Mouse (Mus musculus): ENCODE results near the gene Zfp787. TPM values are rescaled to one million over a fixed set of nuclear protein-coding genes. Genes with fewer than 3 reads are reported as not detected.

Zfp787 gene
- 24.2 and 31.8 TPM in 2 replicates for polyA plus RNA-seq (2016; fragmentation: Nextera tagmentation; extraction: Ambion mirVana)

DNA sequence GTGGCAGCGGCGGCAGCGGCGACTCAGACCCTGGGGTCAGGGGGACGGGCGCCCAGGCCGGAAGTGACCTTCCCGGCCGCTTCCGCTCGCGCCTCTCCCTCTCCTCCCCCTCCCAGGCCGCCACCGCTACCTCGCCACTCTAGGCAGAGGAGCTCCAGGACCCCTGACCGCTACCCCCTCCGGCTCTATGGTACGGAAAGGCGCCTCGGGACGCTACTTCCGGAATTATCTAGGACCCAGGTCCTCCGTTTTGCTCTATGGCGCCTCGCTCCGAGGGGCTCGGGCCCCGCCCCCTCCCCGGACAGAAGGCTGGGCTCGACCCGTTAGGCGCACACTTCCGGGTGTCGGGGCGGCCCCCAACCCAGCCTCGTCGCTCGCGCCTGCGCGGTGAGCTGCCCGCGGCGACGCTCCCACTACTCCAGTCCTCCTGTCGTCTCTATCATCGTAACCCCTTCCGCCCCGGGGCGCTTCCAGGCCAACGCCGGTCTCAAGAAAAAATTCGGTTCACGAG, at the start of gene Zfp787:
Gene Zfp787, minus strand, starts transcription at position 97 of the 511 bp plus-strand sequence.
- peak within 1 kb of the TSS; percentile 90 for H3K4me3 ChIP-seq
- H3K9me3 ChIP-seq = 0 out of 2 replicates have a peak, but pooled peaks cover 7% of the 10 kb centered on the region
- H3K27me3 ChIP-seq (ENCODE audit: insufficient read depth, poor library complexity, severe bottlenecking) = no peaks in the 10 kb centered on the region
- H3K4me1 ChIP-seq (replicated peaks) = peaks cover 26% of the 10 kb centered on the region
- H3K36me3 ChIP-seq = peaks cover 3% of the 10 kb centered on the region; the same call in 1 of the 2 replicates
- peak; percentile 97 for DNase-seq (ENCODE audit: low spot score)
- H3K27ac ChIP-seq = peak within 1 kb of the TSS; percentile 95
- whole genome bisulfite sequencing = under 1% methylated on average over 54 of the region's 54 CpGs

DNA sequence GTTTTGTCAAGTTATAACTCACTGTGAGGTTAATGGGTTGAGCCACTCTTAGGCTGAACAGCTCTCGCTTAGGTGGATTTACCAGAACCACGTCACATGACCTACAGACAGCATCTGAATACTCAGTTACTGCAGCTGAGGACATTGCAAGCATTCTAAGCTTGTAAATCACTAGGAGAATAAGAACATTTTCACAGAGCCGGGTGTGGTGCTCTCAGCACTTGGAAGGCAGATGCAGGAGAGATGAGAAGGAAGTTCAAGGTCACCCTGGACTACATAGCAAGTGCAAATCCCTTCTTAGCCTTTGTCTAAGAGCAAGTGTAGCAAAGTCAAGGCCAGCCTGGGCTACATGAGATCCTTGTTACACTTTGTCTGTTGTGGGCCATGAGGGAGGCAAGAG, 48.4 kb upstream of the Zfp787 start:
- no peak overlapping the region for H3K4me3 ChIP-seq
- H3K27ac ChIP-seq = no peak overlapping the region
- peaks cover 24% of the 10 kb centered on the region for H3K9me3 ChIP-seq
- 80% methylated on average over 3 of the region's 3 CpGs for WGBS
- no peaks in the 10 kb centered on the region for H3K4me1 ChIP-seq (replicated peaks)
- H3K36me3 ChIP-seq = no peaks in the 10 kb centered on the region
- H3K27me3 ChIP-seq (ENCODE audit: insufficient read depth, poor library complexity, severe bottlenecking) = no peaks in the 10 kb centered on the region
- DNase-seq (ENCODE audit: low spot score) = no peak

DNA sequence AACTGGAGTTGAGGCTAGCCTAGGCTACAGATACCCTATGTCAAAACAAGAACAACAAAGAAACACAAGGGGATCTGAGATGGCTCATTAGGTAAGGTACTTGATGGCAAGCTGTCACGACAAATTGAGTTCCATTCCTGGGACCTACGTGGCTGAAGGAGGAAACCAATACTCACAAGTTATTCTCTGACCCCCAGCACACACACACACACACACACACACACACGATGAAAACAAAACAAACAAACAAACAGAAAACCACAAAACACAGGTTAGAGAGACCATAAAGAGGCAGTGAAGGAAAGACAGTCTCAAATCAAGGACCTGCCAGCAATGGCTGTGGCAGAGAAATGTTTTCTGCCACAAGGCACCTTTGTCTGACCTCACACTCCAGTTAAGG, 41.0 kb upstream of the Zfp787 start, which contains the start of gene Galp:
Gene Galp, plus strand, starts transcription at position 301 of the 400 bp plus-strand sequence.
- Histone ChIP-seq H3K27ac (no peak within 1 kb of the TSS), H3K4me1 (replicated peaks) (no peaks in the 10 kb centered on the region), H3K9me3 (peaks cover 15% of the 10 kb centered on the region), H3K27me3 (ENCODE audit: insufficient read depth, poor library complexity, severe bottlenecking) (no peaks in the 10 kb centered on the region), H3K36me3 (no peaks in the 10 kb centered on the region), H3K4me3 (no peak within 1 kb of the TSS)
- DNase-seq (ENCODE audit: low spot score) = no peak
- 69% methylated on average over 3 of the region's 3 CpGs for WGBS

DNA sequence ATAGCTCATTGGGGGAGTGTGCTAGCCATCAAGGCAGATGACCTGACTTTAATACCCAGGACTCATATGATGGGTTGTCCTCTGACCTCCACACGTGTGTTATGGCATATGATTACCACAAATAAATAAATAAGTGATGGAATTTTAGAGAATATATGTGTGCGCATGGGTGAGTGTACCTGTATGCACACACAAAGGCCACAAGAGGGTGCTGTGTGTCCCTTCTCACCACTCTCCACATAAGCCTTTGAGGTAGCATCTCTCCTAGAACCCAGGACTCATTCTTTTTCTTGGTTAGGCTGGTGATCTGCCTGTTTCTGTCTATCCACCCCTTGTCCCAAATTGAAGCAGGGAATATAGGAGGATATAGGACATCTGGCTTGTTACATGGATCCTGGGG, 40.0 kb upstream of the Zfp787 start:
- peaks cover 10% of the 10 kb centered on the region for H3K9me3 ChIP-seq
- H3K36me3 ChIP-seq = no peaks in the 10 kb centered on the region
- H3K27me3 ChIP-seq (ENCODE audit: insufficient read depth, poor library complexity, severe bottlenecking) = no peaks in the 10 kb centered on the region
- WGBS = 51% methylated on average over 2 of the region's 2 CpGs
- no peak for DNase-seq (ENCODE audit: low spot score)
- no peak overlapping the region for H3K4me3 ChIP-seq
- H3K27ac ChIP-seq = no peak overlapping the region
- H3K4me1 ChIP-seq (replicated peaks) = no peaks in the 10 kb centered on the region

DNA sequence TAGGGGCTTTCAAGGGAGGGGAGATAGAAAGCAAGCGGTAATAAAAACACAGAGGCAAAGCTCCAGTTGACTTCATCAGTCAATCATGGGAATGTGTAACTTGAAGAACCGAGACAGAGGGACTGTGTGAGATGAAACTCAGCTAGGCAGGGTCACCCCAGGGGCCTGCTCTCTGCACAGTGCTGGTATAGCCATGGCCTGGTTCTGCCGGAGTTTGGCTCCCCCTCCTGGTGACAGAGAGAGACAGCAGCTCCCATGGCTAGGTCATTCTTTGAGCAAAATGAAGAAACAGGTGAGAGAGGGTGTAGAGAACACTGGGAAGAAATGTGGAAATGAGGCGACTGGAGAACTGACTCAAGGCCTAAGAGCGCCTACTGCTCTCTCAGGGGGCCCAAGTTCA, 38.3 kb upstream of the Zfp787 start:
- DNase-seq (ENCODE audit: low spot score) = peak; percentile 63
- Histone ChIP-seq H3K4me1 (replicated peaks) (0 out of 2 replicates have a peak, but pooled peaks cover 3% of the 10 kb centered on the region), H3K4me3 (no peak overlapping the region), H3K36me3 (peaks cover 16% of the 10 kb centered on the region), H3K27ac (no peak overlapping the region), H3K27me3 (ENCODE audit: insufficient read depth, poor library complexity, severe bottlenecking) (peaks cover 6% of the 10 kb centered on the region), H3K9me3 (peaks cover 5% of the 10 kb centered on the region; the same call in 1 of the 2 replicates)
- 20% methylated on average over 5 of the region's 5 CpGs for WGBS

DNA sequence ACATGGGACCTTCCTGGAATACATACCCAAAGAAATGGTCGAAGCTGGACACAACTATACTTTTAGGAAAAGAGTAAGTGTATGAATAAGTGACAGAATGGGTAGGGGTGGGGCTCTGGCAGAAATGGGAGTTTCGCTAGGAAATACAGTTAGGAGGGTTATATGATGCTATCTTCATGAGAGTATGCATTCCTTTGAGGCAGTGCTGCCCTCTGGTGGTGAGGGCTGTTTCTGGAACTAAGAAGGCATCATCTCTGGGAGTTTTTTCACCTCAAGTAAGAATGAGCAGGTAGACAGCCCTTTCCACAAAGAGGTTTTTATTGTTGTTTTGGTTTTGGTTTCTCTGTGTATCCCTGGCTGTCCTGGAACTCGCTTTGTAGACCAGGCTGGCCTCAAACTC, 35.6 kb upstream of the Zfp787 start:
- Histone ChIP-seq H3K4me3 (no peak overlapping the region), H3K4me1 (replicated peaks) (0 out of 2 replicates have a peak, but pooled peaks cover 3% of the 10 kb centered on the region), H3K36me3 (peaks cover 44% of the 10 kb centered on the region), H3K27me3 (ENCODE audit: insufficient read depth, poor library complexity, severe bottlenecking) (peaks cover 9% of the 10 kb centered on the region), H3K27ac (no peak overlapping the region), H3K9me3 (peaks cover 6% of the 10 kb centered on the region; the same call in 1 of the 2 replicates)
- 47% methylated on average over 3 of the region's 3 CpGs for WGBS
- peak; percentile 63 for DNase-seq (ENCODE audit: low spot score)

DNA sequence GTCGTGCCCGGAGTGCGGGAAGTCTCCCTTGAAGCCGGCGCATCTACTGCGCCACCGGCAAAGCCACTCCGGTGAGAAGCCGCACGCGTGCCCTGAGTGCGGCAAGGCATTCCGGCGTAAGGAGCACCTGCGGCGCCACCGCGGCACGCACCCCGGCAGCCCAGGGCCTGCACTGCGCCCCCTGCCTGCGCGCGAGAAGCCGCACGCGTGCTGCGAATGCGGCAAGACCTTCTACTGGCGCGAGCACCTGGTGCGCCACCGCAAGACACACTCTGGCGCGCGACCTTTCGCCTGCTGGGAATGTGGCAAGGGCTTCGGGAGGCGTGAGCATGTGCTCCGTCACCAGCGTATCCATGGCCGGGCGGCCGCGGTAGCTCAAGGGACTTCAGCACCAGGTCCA, 33.7 kb upstream of the Zfp787 start:
- Histone ChIP-seq H3K4me3 (no peak overlapping the region), H3K27ac (no peak overlapping the region), H3K9me3 (peaks cover 9% of the 10 kb centered on the region; the same call in 1 of the 2 replicates), H3K4me1 (replicated peaks) (0 out of 2 replicates have a peak, but pooled peaks cover 3% of the 10 kb centered on the region), H3K36me3 (peaks cover 61% of the 10 kb centered on the region), H3K27me3 (ENCODE audit: insufficient read depth, poor library complexity, severe bottlenecking) (peaks cover 9% of the 10 kb centered on the region)
- peak; percentile 15 for DNase-seq (ENCODE audit: low spot score)
- 43% methylated on average over 45 of the region's 45 CpGs for WGBS

DNA sequence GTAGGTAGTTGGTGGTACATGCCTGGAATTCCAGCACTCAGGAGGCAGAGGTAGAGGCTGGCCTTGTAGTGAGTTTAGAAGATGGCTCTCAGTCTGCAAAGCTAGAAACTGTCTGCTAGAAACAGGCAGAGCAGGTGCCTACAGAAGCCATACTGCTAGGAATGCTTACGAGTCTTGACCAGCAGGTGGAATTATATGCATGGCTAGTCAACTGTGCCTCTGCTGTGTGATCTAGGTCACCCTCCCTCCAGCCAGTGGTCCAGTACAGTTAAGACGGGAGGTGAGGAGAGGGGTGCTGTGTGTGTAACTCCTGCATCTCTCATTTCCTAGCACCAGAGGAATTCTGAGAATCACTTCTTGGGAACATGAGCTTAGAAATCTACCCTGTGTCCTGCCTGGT, 31.0 kb upstream of the Zfp787 start:
- peaks cover 81% of the 10 kb centered on the region for H3K36me3 ChIP-seq
- H3K27me3 ChIP-seq (ENCODE audit: insufficient read depth, poor library complexity, severe bottlenecking) = peaks cover 9% of the 10 kb centered on the region
- WGBS = 79% methylated on average over 2 of the region's 2 CpGs
- DNase-seq (ENCODE audit: low spot score) = no peak
- H3K4me1 ChIP-seq (replicated peaks) = 0 out of 2 replicates have a peak, but pooled peaks cover 3% of the 10 kb centered on the region
- no peak overlapping the region for H3K27ac ChIP-seq
- no peak overlapping the region for H3K4me3 ChIP-seq
- peaks cover 9% of the 10 kb centered on the region; the same call in 1 of the 2 replicates for H3K9me3 ChIP-seq

DNA sequence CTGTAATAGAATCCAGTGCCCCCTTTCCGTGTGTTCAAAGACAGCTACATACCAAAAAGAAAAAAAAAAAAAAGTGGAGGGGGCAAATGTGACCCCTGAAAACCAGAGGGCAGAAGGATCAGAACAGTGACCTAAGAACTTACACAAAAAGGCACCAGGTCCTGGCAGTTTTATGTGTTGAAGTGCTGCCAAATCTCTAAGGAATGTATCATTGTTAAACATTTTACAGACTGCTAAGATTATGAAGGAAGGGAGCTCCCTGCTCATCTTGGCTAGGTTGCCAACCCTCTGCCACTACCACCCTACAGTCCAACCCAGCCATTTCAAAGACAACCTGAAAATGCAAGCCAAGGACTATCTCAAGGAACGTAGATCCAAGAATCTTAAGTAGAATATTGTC, 30.4 kb upstream of the Zfp787 start:
- peaks cover 9% of the 10 kb centered on the region for H3K27me3 ChIP-seq (ENCODE audit: insufficient read depth, poor library complexity, severe bottlenecking)
- 93% methylated on average over 2 of the region's 2 CpGs for WGBS
- DNase-seq (ENCODE audit: low spot score) = no peak
- H3K4me3 ChIP-seq = no peak overlapping the region
- peaks cover 9% of the 10 kb centered on the region; the same call in 1 of the 2 replicates for H3K9me3 ChIP-seq
- H3K27ac ChIP-seq = no peak overlapping the region
- H3K36me3 ChIP-seq = peaks cover 85% of the 10 kb centered on the region
- H3K4me1 ChIP-seq (replicated peaks) = 0 out of 2 replicates have a peak, but pooled peaks cover 3% of the 10 kb centered on the region

DNA sequence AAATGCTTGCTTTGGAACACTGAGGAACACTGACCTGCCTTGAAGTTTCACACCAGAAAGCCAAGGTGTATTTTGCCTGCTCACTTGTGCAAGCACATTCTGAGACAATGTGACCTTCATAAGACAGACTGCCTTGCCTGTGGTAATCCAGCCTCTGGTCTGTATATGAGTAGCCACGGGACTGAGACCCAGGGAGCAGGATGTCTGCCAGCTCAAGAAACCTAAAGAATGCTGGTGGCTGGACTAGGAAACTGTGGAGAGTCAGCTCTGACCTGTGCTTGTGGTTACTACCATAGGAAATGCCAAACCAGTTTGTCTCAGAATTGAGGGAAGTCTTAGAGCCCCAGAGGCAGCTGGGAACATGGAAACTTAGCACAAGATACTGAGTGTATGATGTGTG, 29.6 kb upstream of the Zfp787 start:
- no peak overlapping the region for H3K4me3 ChIP-seq
- no peak overlapping the region for H3K27ac ChIP-seq
- H3K4me1 ChIP-seq (replicated peaks) = 0 out of 2 replicates have a peak, but pooled peaks cover 3% of the 10 kb centered on the region
- H3K27me3 ChIP-seq (ENCODE audit: insufficient read depth, poor library complexity, severe bottlenecking) = peaks cover 9% of the 10 kb centered on the region
- peaks cover 89% of the 10 kb centered on the region for H3K36me3 ChIP-seq
- DNase-seq (ENCODE audit: low spot score) = no peak
- peaks cover 9% of the 10 kb centered on the region; the same call in 1 of the 2 replicates for H3K9me3 ChIP-seq
- WGBS = 93% methylated on average over 1 of the region's 1 CpGs

DNA sequence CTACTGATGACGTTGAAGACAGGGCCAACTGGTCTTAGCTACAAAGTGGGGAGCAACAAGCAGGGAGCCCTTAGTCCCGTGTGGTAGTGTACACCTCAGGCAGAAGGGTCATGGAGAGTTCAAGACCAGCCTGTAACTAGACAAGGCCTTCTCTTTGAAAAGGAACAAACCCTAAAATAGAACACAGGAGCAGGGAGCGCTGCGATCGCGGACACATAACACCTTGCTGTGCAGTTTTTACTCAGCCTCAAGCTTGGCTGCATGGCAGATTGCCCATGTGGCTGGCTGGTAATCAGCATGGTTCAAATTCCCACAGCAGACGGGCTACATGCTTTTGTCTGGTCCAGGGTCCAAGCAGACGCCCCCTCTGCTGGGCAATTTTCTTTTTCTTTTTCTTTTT, 28.7 kb upstream of the Zfp787 start:
- WGBS = 93% methylated on average over 8 of the region's 8 CpGs
- H3K4me1 ChIP-seq (replicated peaks) = 0 out of 2 replicates have a peak, but pooled peaks cover 3% of the 10 kb centered on the region
- H3K27me3 ChIP-seq (ENCODE audit: insufficient read depth, poor library complexity, severe bottlenecking) = peaks cover 6% of the 10 kb centered on the region
- H3K27ac ChIP-seq = no peak overlapping the region
- H3K4me3 ChIP-seq = no peak overlapping the region
- peaks cover 7% of the 10 kb centered on the region; the same call in 1 of the 2 replicates for H3K9me3 ChIP-seq
- no peak for DNase-seq (ENCODE audit: low spot score)
- H3K36me3 ChIP-seq = peaks cover 89% of the 10 kb centered on the region

DNA sequence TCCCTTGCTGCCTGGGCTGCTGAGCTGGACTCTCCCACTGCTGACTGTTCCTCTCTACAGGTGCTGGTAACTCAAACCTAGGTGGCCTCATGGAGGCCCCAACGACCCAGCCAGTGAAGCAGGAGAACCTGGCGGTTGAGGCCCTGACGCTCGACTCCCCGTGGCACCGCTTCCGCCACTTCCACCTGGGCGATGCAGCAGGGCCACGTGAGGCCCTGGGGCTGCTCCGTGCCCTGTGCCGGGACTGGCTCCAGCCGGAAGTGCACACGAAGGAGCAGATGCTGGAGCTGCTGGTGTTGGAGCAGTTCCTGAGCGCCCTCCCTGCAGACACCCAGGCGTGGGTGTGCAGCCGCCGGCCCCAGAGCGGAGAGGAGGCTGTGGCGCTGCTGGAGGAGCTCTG, 28.0 kb upstream of the Zfp787 start:
- Histone ChIP-seq H3K4me1 (replicated peaks) (no peaks in the 10 kb centered on the region), H3K36me3 (peaks cover 87% of the 10 kb centered on the region), H3K27ac (no peak overlapping the region), H3K9me3 (0 out of 2 replicates have a peak, but pooled peaks cover 2% of the 10 kb centered on the region), H3K27me3 (ENCODE audit: insufficient read depth, poor library complexity, severe bottlenecking) (no peaks in the 10 kb centered on the region), H3K4me3 (no peak overlapping the region)
- no peak for DNase-seq (ENCODE audit: low spot score)
- 94% methylated on average over 19 of the region's 19 CpGs for whole genome bisulfite sequencing

DNA sequence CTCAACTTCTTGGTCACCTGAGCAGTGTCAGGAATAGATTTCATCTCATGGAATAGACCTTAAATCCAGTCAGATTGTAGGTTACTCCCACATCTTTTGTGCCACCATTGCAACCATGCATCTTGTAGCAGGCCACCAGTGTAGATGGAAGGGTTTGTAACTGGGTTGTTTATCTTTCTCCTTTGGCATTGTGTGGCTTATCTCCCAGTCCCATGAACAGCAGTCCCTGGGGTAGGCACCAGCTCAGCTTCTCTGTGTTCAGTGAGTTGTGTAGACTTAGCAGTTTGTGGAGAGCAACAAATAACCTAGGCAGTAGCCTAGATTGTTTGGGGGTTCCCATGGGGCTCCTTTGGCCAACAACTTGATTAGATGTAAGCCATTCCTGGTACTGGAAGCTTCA, 27.1 kb upstream of the Zfp787 start:
- H3K4me3 ChIP-seq = no peak overlapping the region
- no peaks in the 10 kb centered on the region for H3K27me3 ChIP-seq (ENCODE audit: insufficient read depth, poor library complexity, severe bottlenecking)
- DNase-seq (ENCODE audit: low spot score) = no peak
- no peaks in the 10 kb centered on the region for H3K4me1 ChIP-seq (replicated peaks)
- H3K9me3 ChIP-seq = 0 out of 2 replicates have a peak, but pooled peaks cover 2% of the 10 kb centered on the region
- no peak overlapping the region for H3K27ac ChIP-seq
- H3K36me3 ChIP-seq = peaks cover 87% of the 10 kb centered on the region

All from hindbrain, embryonic 10.5 days (tissue).